Mouse (Mus musculus) c-Kit-positive CD71-negative TER-119-negative erythroid progenitor cells, embryonic 14.5 days (primary cell): ENCODE results near the gene Cfap97d2.
A peak's percentile ranks its signal among the peaks of the same experiment; 100 is the strongest.
"Not testable (repeated sequence)": the region's sequence is repeated elsewhere in the genome, so short reads cannot be mapped to it uniquely, and the experiment has no call there.

Experiments used
- DNase-seq: peaks from one replicate; pipeline ENCODE4 v3.0.0-alpha.2; 2013; ENCODE audit warnings: low read depth

The Cfap97d2 gene

DNA sequence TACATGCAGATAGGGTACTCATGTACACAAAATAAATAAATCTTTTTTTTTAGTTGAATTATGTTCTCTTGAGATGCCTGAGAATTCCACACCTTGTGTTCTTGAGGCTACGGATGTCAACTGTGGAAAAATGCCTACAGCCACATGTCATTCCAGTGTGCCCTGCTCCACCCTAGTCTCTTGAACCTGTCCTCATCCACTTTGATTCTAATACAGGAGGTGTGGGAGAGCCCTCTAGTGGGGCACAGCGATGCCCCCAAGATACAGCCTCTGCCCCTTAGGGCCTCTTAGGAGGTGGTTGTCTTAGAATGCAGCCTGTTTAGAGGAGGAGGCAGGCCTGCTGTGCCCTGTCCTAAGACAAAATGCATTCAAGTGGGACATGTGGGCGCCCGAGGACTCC lies 17.7 kb upstream of the Cfap97d2 start:
- no peak for DNase-seq

GRCm38 (mm10) chr8:13688461-13688860 lies 17.2 kb upstream of the Cfap97d2 start:
- DNase-seq, result no peak

DNA sequence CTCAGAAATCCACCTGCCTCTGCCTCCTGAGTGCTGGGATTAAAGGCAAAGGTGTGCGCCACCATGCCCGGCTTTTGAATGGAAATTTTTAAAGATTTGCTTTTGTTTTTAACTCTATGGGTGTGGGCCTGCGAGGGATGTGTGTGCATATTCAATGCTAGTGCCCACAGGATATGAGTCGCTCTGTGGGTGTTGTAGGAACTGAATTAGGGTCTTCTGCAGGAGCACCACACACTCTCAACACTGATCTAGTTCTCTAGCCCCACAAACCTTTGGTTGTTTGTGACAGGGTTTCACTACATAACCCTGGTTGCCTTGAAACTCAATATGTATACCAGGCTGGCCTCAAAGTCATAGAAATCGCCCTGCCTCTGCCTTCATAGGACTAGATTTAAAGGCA lies 16.4 kb upstream of the Cfap97d2 start:
- DNase-seq, result no peak

- no peak for DNase-seq
Observed at GRCm38 (mm10) chr8:13692302-13693066, 13.2 kb upstream of the Cfap97d2 start.

GRCm38 (mm10) chr8:13694735-13695134 lies 11.0 kb upstream of the Cfap97d2 start:
- no peak for DNase-seq

DNA sequence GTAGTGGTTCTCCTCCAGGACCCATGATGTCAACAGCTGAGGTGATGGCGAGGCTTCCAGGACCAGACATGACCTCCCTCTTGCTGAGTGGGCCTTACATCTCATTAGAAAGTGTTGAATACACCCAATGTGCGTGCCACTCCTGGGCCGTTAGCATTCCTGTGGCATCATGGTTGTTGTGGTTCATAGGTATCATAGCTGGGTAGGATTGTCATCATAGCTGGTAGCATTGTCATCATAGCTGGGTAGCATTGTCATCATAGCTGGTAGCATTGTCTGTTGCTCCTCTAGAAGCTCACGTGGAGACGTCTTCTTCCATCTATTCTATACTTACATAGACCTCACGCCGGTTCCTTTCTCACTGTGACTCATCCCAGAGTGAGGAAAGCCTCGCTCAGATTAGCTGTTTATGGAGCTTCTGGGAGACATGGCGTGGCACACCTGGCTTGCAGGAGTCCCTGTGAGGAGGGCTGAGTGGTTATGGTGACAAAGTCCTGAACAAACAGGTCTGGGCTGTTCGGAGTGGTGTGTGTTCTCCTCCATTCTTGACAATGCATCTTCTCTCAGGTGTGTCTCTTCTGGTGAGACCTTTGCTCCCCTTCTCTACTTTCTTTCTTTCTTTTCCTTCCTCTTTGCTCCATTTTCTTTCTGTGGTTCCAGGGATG lies 10.4 kb upstream of the Cfap97d2 start:
- DNase-seq, result no peak

DNA sequence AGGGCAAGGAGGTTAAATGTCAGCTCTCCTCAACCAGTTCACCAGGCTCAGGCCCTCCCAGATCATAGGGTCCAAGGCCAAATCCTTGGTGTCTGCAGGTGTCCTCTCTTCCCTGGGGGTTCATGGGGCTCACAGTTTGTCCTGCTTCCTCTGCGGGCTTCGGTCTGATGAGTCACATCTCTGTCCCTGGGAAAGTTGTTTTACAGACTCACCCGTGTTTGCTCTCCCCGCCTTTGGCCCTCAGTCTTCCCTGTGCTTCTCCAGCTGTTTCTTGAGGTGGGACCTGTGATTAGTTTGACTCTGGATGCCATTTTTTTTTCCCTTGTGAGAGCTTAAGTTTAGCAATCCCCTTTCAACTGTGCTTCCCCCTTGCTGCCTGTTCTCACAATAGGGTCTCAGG lies 9.5 kb upstream of the Cfap97d2 start:
- no peak for DNase-seq

- DNase-seq, result no peak
Observed at GRCm38 (mm10) chr8:13697196-13697595, 8.5 kb upstream of the Cfap97d2 start.

GRCm38 (mm10) chr8:13697681-13698080 lies 8.0 kb upstream of the Cfap97d2 start:
- no peak for DNase-seq

DNA sequence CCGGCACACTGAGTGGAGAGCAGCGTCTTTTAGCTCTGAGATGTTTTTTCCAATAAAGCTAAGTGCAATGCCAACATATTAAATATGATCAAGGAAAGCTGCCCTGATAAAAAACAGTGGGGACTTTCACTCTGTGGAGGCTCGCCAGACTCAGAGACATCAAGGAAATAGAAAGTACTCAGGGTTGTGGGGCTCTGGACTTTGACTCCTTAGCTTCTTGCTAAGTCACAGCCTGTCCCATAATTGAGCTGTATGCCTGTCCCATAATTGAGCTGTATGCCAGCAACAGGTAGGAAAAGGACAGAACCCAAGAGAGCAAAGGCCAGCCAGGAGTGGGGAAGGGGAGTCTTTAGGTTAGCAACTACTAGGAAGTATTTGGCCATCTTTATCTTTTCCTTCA lies 7.4 kb upstream of the Cfap97d2 start:
- DNase-seq, result no peak

GRCm38 (mm10) chr8:13699323-13699949 lies 6.3 kb upstream of the Cfap97d2 start:
- no peak for DNase-seq

- DNase-seq, result no peak
Observed at GRCm38 (mm10) chr8:13702755-13703154, 2.9 kb upstream of the Cfap97d2 start.

DNA sequence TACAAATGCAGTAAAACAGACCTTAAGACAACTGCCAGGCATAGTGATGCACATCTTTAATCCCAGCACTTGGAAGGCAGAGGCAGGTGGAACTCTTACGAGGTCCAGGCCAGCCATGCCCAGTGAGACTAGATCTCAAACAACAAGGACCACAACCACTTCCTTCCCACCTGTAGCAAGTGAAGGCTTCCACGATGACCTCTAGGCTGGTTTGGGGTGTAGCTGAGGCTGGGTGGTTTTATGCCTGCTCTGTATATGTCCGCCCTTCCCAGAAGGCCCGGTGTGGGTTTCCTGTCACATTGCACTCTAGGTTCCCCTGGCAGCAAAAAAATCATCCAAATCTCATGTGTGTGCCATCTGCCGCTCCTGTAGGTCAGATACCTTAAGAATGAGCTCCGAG lies 1.9 kb upstream of the Cfap97d2 start:
- no peak for DNase-seq

- no peak for DNase-seq
Observed at GRCm38 (mm10) chr8:13704301-13704700, 1.4 kb upstream of the Cfap97d2 start.

GRCm38 (mm10) chr8:13706918-13707317 lies 1.2 kb downstream of the Cfap97d2 start:
- no peak for DNase-seq

- no peak for DNase-seq
Observed at GRCm38 (mm10) chr8:13708514-13708913, 2.8 kb downstream of the Cfap97d2 start.

DNA sequence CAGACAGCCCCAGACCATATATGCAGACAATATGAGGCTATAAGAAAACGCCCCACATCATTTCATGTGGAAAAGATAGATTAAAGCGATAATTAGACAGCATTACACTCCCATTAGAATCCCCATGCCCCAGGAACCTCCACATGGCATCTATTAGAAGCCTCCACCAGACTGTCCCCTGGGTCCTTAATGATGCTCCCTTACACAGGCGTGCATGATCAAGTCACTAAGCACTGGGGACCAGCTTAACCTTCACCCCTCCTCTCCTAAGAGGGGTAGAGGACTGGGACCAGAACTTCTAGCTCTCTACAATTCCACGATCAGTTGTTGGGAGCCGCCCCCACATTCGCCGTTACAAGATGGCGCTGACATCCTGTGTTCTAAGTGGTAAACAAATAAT lies 13.3 kb downstream of the Cfap97d2 start:
- no peak for DNase-seq

GRCm38 (mm10) chr8:13725722-13726121 lies 20.0 kb downstream of the Cfap97d2 start:
- peak; percentile 40 for DNase-seq

DNA sequence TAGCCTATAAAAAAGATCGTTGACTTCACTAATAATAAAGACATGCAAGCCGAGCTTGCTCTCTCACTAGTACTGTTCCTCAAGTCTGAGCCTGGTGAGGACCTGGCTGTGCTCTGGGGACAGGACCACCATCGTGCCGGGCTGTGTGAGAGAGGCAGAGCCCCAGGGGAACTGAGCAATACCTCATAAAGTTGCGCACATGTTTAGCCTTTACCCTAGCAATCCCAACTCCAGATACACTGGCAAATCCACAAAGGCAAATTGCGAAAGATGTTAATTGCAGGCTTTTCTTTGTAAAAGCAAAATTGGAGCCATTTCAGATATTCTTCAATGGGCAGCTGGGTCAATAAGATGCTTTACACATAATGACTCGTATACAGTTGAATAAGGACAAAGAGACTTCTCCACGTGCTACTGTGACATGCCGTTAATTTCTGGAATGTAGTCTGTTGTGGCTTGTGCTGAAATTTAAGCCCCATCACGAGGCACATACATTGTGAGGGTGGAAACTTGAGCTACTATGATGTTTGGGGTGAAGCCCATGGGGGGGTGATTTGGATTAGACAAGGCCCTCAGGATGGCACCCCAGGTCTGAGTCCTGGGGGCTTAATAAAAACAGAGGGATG lies 21.9 kb downstream of the Cfap97d2 start:
- no peak for DNase-seq

GRCm38 (mm10) chr8:13740323-13740770 lies 34.7 kb downstream of the Cfap97d2 start:
- DNase-seq, result peak; percentile 43

- DNase-seq, result no peak
Observed at GRCm38 (mm10) chr8:13740817-13741613, 35.3 kb downstream of the Cfap97d2 start.

DNA sequence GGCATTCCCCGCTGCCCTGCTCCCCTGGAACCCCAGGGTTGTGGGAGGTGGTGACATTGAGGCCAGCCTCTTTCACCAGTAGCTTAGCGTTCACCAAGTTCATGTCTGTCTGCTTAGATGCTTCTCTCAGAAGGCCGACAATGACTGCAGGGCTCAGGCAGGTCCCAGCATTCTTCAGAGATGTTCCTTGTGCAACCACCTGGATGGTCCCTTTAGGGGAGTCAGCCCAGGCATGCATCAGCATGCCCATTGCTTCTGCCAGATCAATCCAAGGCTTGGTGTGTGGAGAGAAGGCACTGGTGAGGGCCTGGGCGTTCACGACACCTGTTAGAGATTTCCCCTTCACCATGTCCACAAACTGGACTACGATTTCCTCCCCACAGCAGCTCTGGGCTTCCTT lies 40.5 kb downstream of the Cfap97d2 start:
- DNase-seq, result not testable (repeated sequence)
